Comparison of ENCODE assay signal across 16 mouse cellular contexts in genomic region chr12:30048848-30049247, GRCm38 (mm10).
"Had no signal": no experiment of that assay in that cellular context is flagged by ENCODE, and none has a peak within 500 bp of the region (broad histone marks: within the 10 kb centered on the region; RNA-seq: fewer than 3 reads in every experiment).

No protein-coding gene starts in this region.

- H3K36me3 ChIP-seq: neural tube, embryonic 12.5 days; neural tube, embryonic 13.5 days; stomach, embryonic 15.5 days had no signal

- H3K4me1 ChIP-seq: neural tube, embryonic 12.5 days; neural tube, embryonic 13.5 days; stomach, embryonic 15.5 days had no signal

- H3K4me2 ChIP-seq: neural tube, embryonic 12.5 days; neural tube, embryonic 13.5 days; stomach, embryonic 15.5 days had no signal

- H3K27ac ChIP-seq: neural tube, embryonic 12.5 days; neural tube, embryonic 13.5 days; stomach, embryonic 15.5 days; stomach, postnatal 0 days had no signal

- H3K27me3 ChIP-seq: neural tube, embryonic 12.5 days; neural tube, embryonic 13.5 days; stomach, embryonic 15.5 days had no signal

- H3K9me3 ChIP-seq: neural tube, embryonic 12.5 days; neural tube, embryonic 13.5 days; stomach, embryonic 15.5 days had no signal

- H3K4me3 ChIP-seq: neural tube, embryonic 12.5 days; neural tube, embryonic 13.5 days; stomach, embryonic 15.5 days had no signal

- H3K9ac ChIP-seq: neural tube, embryonic 12.5 days; neural tube, embryonic 13.5 days; stomach, embryonic 15.5 days had no signal

- DNase-seq: retina, postnatal 1 day; right cerebral cortex, adult 18-20 months; right cerebral cortex, postnatal 14 days; right cerebral cortex, postnatal 25 days; right cerebral cortex, postnatal 4 days; spleen, adult 18-20 months; thymus, adult 18-20 months; thymus, adult 2 months; thymus, postnatal 14 days; thymus, postnatal 25 days; thymus, postnatal 36 days; thymus, postnatal 4 days had no signal
